24 mouse cellular contexts compared by ENCODE assay signal in genomic region chr8:125747390-125747789, GRCm38 (mm10). TPM values are rescaled to one million over a fixed set of nuclear protein-coding genes. Genes with fewer than 3 reads are reported as not detected.
DNase-seq lines count a peak whose midpoint lies in the region; ATAC-seq and TF ChIP-seq lines count a peak whose summit lies in the region.
"Had no signal": no experiment of that assay in that cellular context is flagged by ENCODE, and none has a peak within 500 bp of the region (broad histone marks: within the 10 kb centered on the region; RNA-seq: fewer than 3 reads in every experiment).

No protein-coding gene starts in this region.

- no peak overlapping the region for H3K4me2 ChIP-seq in forebrain, embryonic 12.5 days
- no peak overlapping the region for H3K4me2 ChIP-seq in forebrain, embryonic 11.5 days (ENCODE audit: low read depth, low read length, severe bottlenecking)
- H3K4me2 ChIP-seq in embryonic facial prominence, embryonic 14.5 days (ENCODE audit: low read depth, low read length): no peak overlapping the region
- H3K4me2 ChIP-seq in limb, embryonic 13.5 days (replicated peaks): no peak overlapping the region
- H3K4me2 ChIP-seq: embryonic facial prominence, embryonic 15.5 days; heart, embryonic 13.5 days; hindbrain, embryonic 12.5 days had no signal

- 0 out of 2 replicates have a peak overlapping the region, but pooled peaks have one; percentile 8 for H3K9ac ChIP-seq in forebrain, embryonic 12.5 days
- H3K9ac ChIP-seq in forebrain, embryonic 11.5 days (ENCODE audit: low read length): no peak overlapping the region
- no peak overlapping the region for H3K9ac ChIP-seq in embryonic facial prominence, embryonic 14.5 days (ENCODE audit: low read depth, low read length)
- no peak overlapping the region for H3K9ac ChIP-seq in limb, embryonic 13.5 days
- H3K9ac ChIP-seq: embryonic facial prominence, embryonic 15.5 days; heart, embryonic 13.5 days; hindbrain, embryonic 12.5 days had no signal

- H3K27me3 ChIP-seq in forebrain, embryonic 12.5 days: no peaks in the 10 kb centered on the region
- no peaks in the 10 kb centered on the region for H3K27me3 ChIP-seq in forebrain, embryonic 11.5 days (ENCODE audit: control insufficient read depth, insufficient read depth, low read length)
- H3K27me3 ChIP-seq in embryonic facial prominence, embryonic 14.5 days (replicated peaks; ENCODE audit: control insufficient read depth, insufficient read depth, low read length): no peaks in the 10 kb centered on the region
- no peaks in the 10 kb centered on the region for H3K27me3 ChIP-seq in limb, embryonic 13.5 days
- H3K27me3 ChIP-seq: embryonic facial prominence, embryonic 15.5 days; heart, embryonic 13.5 days; hindbrain, embryonic 12.5 days had no signal

- H3K36me3 ChIP-seq in forebrain, embryonic 12.5 days (replicated peaks): no peaks in the 10 kb centered on the region
- H3K36me3 ChIP-seq in forebrain, embryonic 11.5 days (ENCODE audit: control insufficient read depth, insufficient read depth, low read length): no peaks in the 10 kb centered on the region
- no peaks in the 10 kb centered on the region for H3K36me3 ChIP-seq in embryonic facial prominence, embryonic 14.5 days (ENCODE audit: control insufficient read depth, insufficient read depth, low read length)
- no peaks in the 10 kb centered on the region for H3K36me3 ChIP-seq in limb, embryonic 13.5 days
- H3K36me3 ChIP-seq: embryonic facial prominence, embryonic 15.5 days; forebrain, embryonic 10.5 days; G1E; heart, embryonic 13.5 days; hindbrain, embryonic 12.5 days had no signal

- intact Hi-C loops in gastrocnemius, adult 2 months (cut with DNase I): no loop called here

- WGBS in forebrain, embryonic 12.5 days: 85% methylated on average over 8 of the region's 8 CpGs
- 81% methylated on average over 8 of the region's 8 CpGs for WGBS in forebrain, embryonic 11.5 days
- WGBS in embryonic facial prominence, embryonic 14.5 days: 66% methylated on average over 8 of the region's 8 CpGs
- 61% methylated on average over 8 of the region's 8 CpGs for WGBS in limb, embryonic 13.5 days

- no peak overlapping the region for H3K4me3 ChIP-seq in forebrain, embryonic 12.5 days (replicated peaks)
- no peak overlapping the region for H3K4me3 ChIP-seq in forebrain, embryonic 11.5 days (ENCODE audit: low read depth, low read length)
- no peak overlapping the region for H3K4me3 ChIP-seq in embryonic facial prominence, embryonic 14.5 days (ENCODE audit: low read depth, low read length)
- H3K4me3 ChIP-seq in limb, embryonic 13.5 days: no peak overlapping the region
- H3K4me3 ChIP-seq in gastrocnemius, adult 2 months: no peak overlapping the region
- H3K4me3 ChIP-seq: embryonic facial prominence, embryonic 15.5 days; erythroblast, embryonic 14.5 days; forebrain, embryonic 10.5 days; heart, embryonic 13.5 days; hindbrain, embryonic 12.5 days had no signal

- no peak for DNase-seq in forebrain, embryonic 11.5 days (ENCODE audit: low spot score)
- DNase-seq in adipocyte (ENCODE audit: low spot score): peak; percentile 40
- DNase-seq in embryonic facial prominence, embryonic 14.5 days (ENCODE audit: low spot score): no peak
- no peak for DNase-seq in gastrocnemius, adult 2 months
- no peak for DNase-seq in gastrocnemius, postnatal 10 days
- DNase-seq: adrenal gland, adult 8-10 months; cerebellum, adult 11 months; cerebellum, adult 9-10 months; cerebellum, postnatal 36 days; gastrocnemius, postnatal 36 days; heart, adult 11 months; heart, postnatal 36 days; kidney, adult 11 months; kidney, adult 9 months had no signal

- no peaks in the 10 kb centered on the region for H3K9me3 ChIP-seq in forebrain, embryonic 12.5 days
- H3K9me3 ChIP-seq in forebrain, embryonic 11.5 days (ENCODE audit: control insufficient read depth, low read length): no peaks in the 10 kb centered on the region
- H3K9me3 ChIP-seq in embryonic facial prominence, embryonic 14.5 days (ENCODE audit: control insufficient read depth, low read length): no peaks in the 10 kb centered on the region
- H3K9me3 ChIP-seq in limb, embryonic 13.5 days: no peaks in the 10 kb centered on the region
- H3K9me3 ChIP-seq: embryonic facial prominence, embryonic 15.5 days; forebrain, embryonic 10.5 days; heart, embryonic 13.5 days; hindbrain, embryonic 12.5 days had no signal

- TF ChIP-seq CTCF in gastrocnemius, adult 2 months (IDR thresholded peaks at IDR 0.05): no peak

- ATAC-seq in forebrain, embryonic 12.5 days (ENCODE audit: low FRiP score): no peak
- ATAC-seq in forebrain, embryonic 11.5 days (replicated peaks; ENCODE audit: low FRiP score): no peak
- ATAC-seq in embryonic facial prominence, embryonic 14.5 days (ENCODE audit: low read depth): 0 out of 2 replicates have a peak, but pooled peaks have one; percentile 58
- ATAC-seq in limb, embryonic 13.5 days (ENCODE audit: low FRiP score, low read depth): no peak
- ATAC-seq: forebrain, embryonic 16.5 days; hindbrain, postnatal 0 days had no signal

- peaks cover 6% of the 10 kb centered on the region; the same call in 1 of the 2 replicates for H3K4me1 ChIP-seq in forebrain, embryonic 12.5 days
- no peaks in the 10 kb centered on the region for H3K4me1 ChIP-seq in forebrain, embryonic 11.5 days (replicated peaks; ENCODE audit: control insufficient read depth, insufficient read depth, low read length)
- H3K4me1 ChIP-seq in embryonic facial prominence, embryonic 14.5 days (ENCODE audit: control insufficient read depth, insufficient read depth, low read length): peaks cover 4% of the 10 kb centered on the region; the same call in 1 of the 2 replicates
- H3K4me1 ChIP-seq in limb, embryonic 13.5 days: peaks cover 55% of the 10 kb centered on the region

- no peak overlapping the region for H3K27ac ChIP-seq in forebrain, embryonic 12.5 days
- H3K27ac ChIP-seq in forebrain, embryonic 11.5 days (ENCODE audit: low read depth, low read length): no peak overlapping the region
- no peak overlapping the region for H3K27ac ChIP-seq in embryonic facial prominence, embryonic 14.5 days (replicated peaks; ENCODE audit: low read depth, low read length)
- H3K27ac ChIP-seq in limb, embryonic 13.5 days: peak overlapping the region; percentile 73
- H3K27ac ChIP-seq in gastrocnemius, adult 2 months: no peak overlapping the region
- H3K27ac ChIP-seq: embryonic facial prominence, embryonic 15.5 days; forebrain, embryonic 10.5 days; heart, embryonic 13.5 days; hindbrain, embryonic 12.5 days; hindbrain, postnatal 0 days had no signal

RNA-seq across cellular contexts. Expression of gene Ntpcr, which starts 17.6 kb away (rescaled TPM):
- 17.1 and 20.0 TPM in 2 replicates for polyA plus RNA-seq in forebrain, embryonic 12.5 days (2016; fragmentation: Nextera tagmentation; extraction: Ambion mirVana)
- 16.4 and 16.5 TPM in 2 replicates for polyA plus RNA-seq in forebrain, embryonic 11.5 days (2014; fragmentation: Nextera tagmentation; extraction: Ambion mirVana)
- 38.5 and 39.5 TPM in 2 replicates for polyA plus RNA-seq in embryonic facial prominence, embryonic 14.5 days (2014; fragmentation: Nextera tagmentation; extraction: Ambion mirVana)
- 29.8 and 32.6 TPM in 2 replicates for polyA plus RNA-seq in limb, embryonic 13.5 days (2015; fragmentation: Nextera tagmentation; extraction: Ambion mirVana)
- total RNA-seq in gastrocnemius, adult 2 months (2021): 10 to 100 TPM; 10.5 to 11.2 TPM
- total RNA-seq in gastrocnemius, postnatal 10 days (2021): 10 to 100 TPM; 16.5 to 18.6 TPM
- total RNA-seq: G1E had no signal
- polyA plus RNA-seq: G1E had no signal
